Mouse (Mus musculus): ENCODE data around the gene Zcchc13. TPM values are rescaled to one million over a fixed set of nuclear protein-coding genes. Genes with fewer than 3 reads are reported as not detected.

Gene Zcchc13
- polyA plus RNA-seq (2014; fragmentation: Nextera tagmentation; extraction: Ambion mirVana) = not detected in 2 replicates

GRCm38 (mm10) chrX:103630303-103630702 lies at the start of gene Zcchc13:
Gene Zcchc13 (plus strand): TSS chrX:103630586.
- Histone ChIP-seq H3K4me2 (no peak within 1 kb of the TSS), H3K4me3 (ENCODE audit: low read depth, low read length) (no peak within 1 kb of the TSS), H3K9me3 (replicated peaks; ENCODE audit: control insufficient read depth, low read length) (no peaks in the 10 kb centered on the region), H3K27ac (ENCODE audit: low read depth, low read length) (no peak within 1 kb of the TSS), H3K4me1 (ENCODE audit: control insufficient read depth, insufficient read depth, low read length) (no peaks in the 10 kb centered on the region), H3K9ac (ENCODE audit: low read depth, low read length) (no peak within 1 kb of the TSS), H3K36me3 (ENCODE audit: control insufficient read depth, insufficient read depth, low read length) (no peaks in the 10 kb centered on the region), H3K27me3 (ENCODE audit: control insufficient read depth, insufficient read depth, low read length) (no peaks in the 10 kb centered on the region)
- ATAC-seq (replicated peaks; ENCODE audit: insufficient number of reproducible peaks, low FRiP score, low TSS enrichment) = no peak
- WGBS (ENCODE audit: insufficient replicate concordance) = 75% methylated on average over 12 of the region's 12 CpGs

GRCm38 (mm10) chrX:103584262-103584661 lies 46.1 kb upstream of the Zcchc13 start:
- peaks cover 2% of the 10 kb centered on the region; the same call in 1 of the 2 replicates for H3K36me3 ChIP-seq (ENCODE audit: control insufficient read depth, insufficient read depth, low read length)
- WGBS (ENCODE audit: insufficient replicate concordance) = 16% methylated on average over 1 of the region's 1 CpGs
- H3K27me3 ChIP-seq (ENCODE audit: control insufficient read depth, insufficient read depth, low read length) = no peaks in the 10 kb centered on the region
- no peaks in the 10 kb centered on the region for H3K9me3 ChIP-seq (replicated peaks; ENCODE audit: control insufficient read depth, low read length)
- no peak overlapping the region for H3K9ac ChIP-seq (ENCODE audit: low read depth, low read length)
- peaks cover 7% of the 10 kb centered on the region; the same call in 1 of the 2 replicates for H3K4me1 ChIP-seq (ENCODE audit: control insufficient read depth, insufficient read depth, low read length)
- no peak overlapping the region for H3K4me2 ChIP-seq
- H3K27ac ChIP-seq (ENCODE audit: low read depth, low read length) = no peak overlapping the region
- H3K4me3 ChIP-seq (ENCODE audit: low read depth, low read length) = no peak overlapping the region
- no peak for ATAC-seq (replicated peaks; ENCODE audit: insufficient number of reproducible peaks, low FRiP score, low TSS enrichment)

GRCm38 (mm10) chrX:103592056-103592455 lies 38.3 kb upstream of the Zcchc13 start:
- ATAC-seq (replicated peaks; ENCODE audit: insufficient number of reproducible peaks, low FRiP score, low TSS enrichment) = no peak
- Histone ChIP-seq H3K36me3 (ENCODE audit: control insufficient read depth, insufficient read depth, low read length) (no peaks in the 10 kb centered on the region; the same call in 1 of the 2 replicates), H3K9me3 (replicated peaks; ENCODE audit: control insufficient read depth, low read length) (no peaks in the 10 kb centered on the region), H3K9ac (ENCODE audit: low read depth, low read length) (no peak overlapping the region), H3K27ac (ENCODE audit: low read depth, low read length) (no peak overlapping the region), H3K4me1 (ENCODE audit: control insufficient read depth, insufficient read depth, low read length) (no peaks in the 10 kb centered on the region), H3K4me2 (no peak overlapping the region), H3K27me3 (ENCODE audit: control insufficient read depth, insufficient read depth, low read length) (no peaks in the 10 kb centered on the region), H3K4me3 (ENCODE audit: low read depth, low read length) (no peak overlapping the region)
- 81% methylated on average over 6 of the region's 6 CpGs for WGBS (ENCODE audit: insufficient replicate concordance)

- H3K27me3 ChIP-seq (ENCODE audit: control insufficient read depth, insufficient read depth, low read length) = no peaks in the 10 kb centered on the region
- whole genome bisulfite sequencing (ENCODE audit: insufficient replicate concordance) = 95% methylated on average over 5 of the region's 5 CpGs
- no peak overlapping the region for H3K9ac ChIP-seq (ENCODE audit: low read depth, low read length)
- H3K4me3 ChIP-seq (ENCODE audit: low read depth, low read length) = no peak overlapping the region
- H3K4me1 ChIP-seq (ENCODE audit: control insufficient read depth, insufficient read depth, low read length) = no peaks in the 10 kb centered on the region
- peaks cover 6% of the 10 kb centered on the region; the same call in 1 of the 2 replicates for H3K36me3 ChIP-seq (ENCODE audit: control insufficient read depth, insufficient read depth, low read length)
- no peak overlapping the region for H3K4me2 ChIP-seq
- H3K9me3 ChIP-seq (replicated peaks; ENCODE audit: control insufficient read depth, low read length) = no peaks in the 10 kb centered on the region
- ATAC-seq (replicated peaks; ENCODE audit: insufficient number of reproducible peaks, low FRiP score, low TSS enrichment) = no peak
- no peak overlapping the region for H3K27ac ChIP-seq (ENCODE audit: low read depth, low read length)
Measured at GRCm38 (mm10) chrX:103602553-103602952, 27.8 kb upstream of the Zcchc13 start.

GRCm38 (mm10) chrX:103604211-103604610 lies 26.2 kb upstream of the Zcchc13 start:
- Histone ChIP-seq H3K4me1 (ENCODE audit: control insufficient read depth, insufficient read depth, low read length) (no peaks in the 10 kb centered on the region), H3K4me2 (no peak overlapping the region), H3K36me3 (ENCODE audit: control insufficient read depth, insufficient read depth, low read length) (peaks cover 4% of the 10 kb centered on the region; the same call in 1 of the 2 replicates), H3K9ac (ENCODE audit: low read depth, low read length) (no peak overlapping the region), H3K4me3 (ENCODE audit: low read depth, low read length) (no peak overlapping the region), H3K27ac (ENCODE audit: low read depth, low read length) (no peak overlapping the region), H3K9me3 (replicated peaks; ENCODE audit: control insufficient read depth, low read length) (no peaks in the 10 kb centered on the region), H3K27me3 (ENCODE audit: control insufficient read depth, insufficient read depth, low read length) (no peaks in the 10 kb centered on the region)
- ATAC-seq (replicated peaks; ENCODE audit: insufficient number of reproducible peaks, low FRiP score, low TSS enrichment) = no peak
- WGBS (ENCODE audit: insufficient replicate concordance) = 85% methylated on average over 5 of the region's 5 CpGs

GRCm38 (mm10) chrX:103605473-103605872 lies 24.9 kb upstream of the Zcchc13 start:
- H3K4me1 ChIP-seq (ENCODE audit: control insufficient read depth, insufficient read depth, low read length) = no peaks in the 10 kb centered on the region
- H3K9me3 ChIP-seq (replicated peaks; ENCODE audit: control insufficient read depth, low read length) = no peaks in the 10 kb centered on the region
- H3K4me2 ChIP-seq = no peak overlapping the region
- 83% methylated on average over 8 of the region's 8 CpGs for WGBS (ENCODE audit: insufficient replicate concordance)
- no peak for ATAC-seq (replicated peaks; ENCODE audit: insufficient number of reproducible peaks, low FRiP score, low TSS enrichment)
- no peaks in the 10 kb centered on the region for H3K27me3 ChIP-seq (ENCODE audit: control insufficient read depth, insufficient read depth, low read length)
- no peak overlapping the region for H3K9ac ChIP-seq (ENCODE audit: low read depth, low read length)
- peaks cover 4% of the 10 kb centered on the region; the same call in 1 of the 2 replicates for H3K36me3 ChIP-seq (ENCODE audit: control insufficient read depth, insufficient read depth, low read length)
- H3K4me3 ChIP-seq (ENCODE audit: low read depth, low read length) = no peak overlapping the region
- no peak overlapping the region for H3K27ac ChIP-seq (ENCODE audit: low read depth, low read length)

GRCm38 (mm10) chrX:103610401-103610800 lies 20.0 kb upstream of the Zcchc13 start:
- H3K4me3 ChIP-seq (ENCODE audit: low read depth, low read length) = no peak overlapping the region
- no peaks in the 10 kb centered on the region for H3K4me1 ChIP-seq (ENCODE audit: control insufficient read depth, insufficient read depth, low read length)
- no peak overlapping the region for H3K4me2 ChIP-seq
- H3K36me3 ChIP-seq (ENCODE audit: control insufficient read depth, insufficient read depth, low read length) = no peaks in the 10 kb centered on the region; the same call in 1 of the 2 replicates
- no peak for ATAC-seq (replicated peaks; ENCODE audit: insufficient number of reproducible peaks, low FRiP score, low TSS enrichment)
- whole genome bisulfite sequencing (ENCODE audit: insufficient replicate concordance) = 95% methylated on average over 5 of the region's 5 CpGs
- no peaks in the 10 kb centered on the region for H3K27me3 ChIP-seq (ENCODE audit: control insufficient read depth, insufficient read depth, low read length)
- no peak overlapping the region for H3K27ac ChIP-seq (ENCODE audit: low read depth, low read length)
- no peaks in the 10 kb centered on the region for H3K9me3 ChIP-seq (replicated peaks; ENCODE audit: control insufficient read depth, low read length)
- H3K9ac ChIP-seq (ENCODE audit: low read depth, low read length) = no peak overlapping the region

- H3K27me3 ChIP-seq (ENCODE audit: control insufficient read depth, insufficient read depth, low read length) = no peaks in the 10 kb centered on the region
- H3K4me3 ChIP-seq (ENCODE audit: low read depth, low read length) = no peak overlapping the region
- H3K36me3 ChIP-seq (ENCODE audit: control insufficient read depth, insufficient read depth, low read length) = no peaks in the 10 kb centered on the region; the same call in 1 of the 2 replicates
- H3K4me1 ChIP-seq (ENCODE audit: control insufficient read depth, insufficient read depth, low read length) = no peaks in the 10 kb centered on the region
- H3K27ac ChIP-seq (ENCODE audit: low read depth, low read length) = no peak overlapping the region
- no peak overlapping the region for H3K4me2 ChIP-seq
- H3K9me3 ChIP-seq (replicated peaks; ENCODE audit: control insufficient read depth, low read length) = no peaks in the 10 kb centered on the region
- 98% methylated on average over 2 of the region's 2 CpGs for WGBS (ENCODE audit: insufficient replicate concordance)
- no peak for ATAC-seq (replicated peaks; ENCODE audit: insufficient number of reproducible peaks, low FRiP score, low TSS enrichment)
- no peak overlapping the region for H3K9ac ChIP-seq (ENCODE audit: low read depth, low read length)
Measured at GRCm38 (mm10) chrX:103611462-103611861, 18.9 kb upstream of the Zcchc13 start.

- Histone ChIP-seq H3K4me1 (ENCODE audit: control insufficient read depth, insufficient read depth, low read length) (no peaks in the 10 kb centered on the region), H3K27ac (ENCODE audit: low read depth, low read length) (no peak overlapping the region), H3K27me3 (ENCODE audit: control insufficient read depth, insufficient read depth, low read length) (no peaks in the 10 kb centered on the region), H3K9me3 (replicated peaks; ENCODE audit: control insufficient read depth, low read length) (no peaks in the 10 kb centered on the region), H3K4me2 (no peak overlapping the region), H3K36me3 (ENCODE audit: control insufficient read depth, insufficient read depth, low read length) (no peaks in the 10 kb centered on the region; the same call in 1 of the 2 replicates), H3K9ac (ENCODE audit: low read depth, low read length) (no peak overlapping the region), H3K4me3 (ENCODE audit: low read depth, low read length) (no peak overlapping the region)
- 96% methylated on average over 24 of the region's 24 CpGs for WGBS (ENCODE audit: insufficient replicate concordance)
- no peak for ATAC-seq (replicated peaks; ENCODE audit: insufficient number of reproducible peaks, low FRiP score, low TSS enrichment)
Measured at GRCm38 (mm10) chrX:103614700-103615233, 15.6 kb upstream of the Zcchc13 start.
